Mouse (Mus musculus) MEL (cell line): ENCODE results near the gene Wdr61.

Source experiments
- MEF2A ChIP-seq: IDR thresholded peaks from 2 replicates; pipeline ENCODE4 v1.6.1; 2014; ENCODE audit warnings: low read depth, mild to moderate bottlenecking, inconsistent platforms, low read length, improper control_type of control experiment; ENCODE audit not compliant: poor library complexity, insufficient replicate concordance, severe bottlenecking; ENCODE audit errors: extremely low read depth
- POLR2A ChIP-seq, 2 experiments: IDR thresholded peaks; 2 replicates each; pipeline ENCODE4 v1.6.1; 2011 to 2012; ENCODE audit warnings: low read length in 2 of 2, mild to moderate bottlenecking in 2 of 2, control low read depth in 1 of 2, improper control_type of control experiment in 1 of 2, low read depth in 1 of 2, moderate library complexity in 1 of 2; ENCODE audit not compliant: control insufficient read depth in 1 of 2, insufficient read depth in 1 of 2, poor library complexity in 1 of 2
- POLR2AphosphoS5 ChIP-seq: IDR thresholded peaks from 2 replicates; pipeline ENCODE4 v1.6.1; 2012; ENCODE audit warnings: low read depth, borderline replicate concordance, mild to moderate bottlenecking, inconsistent platforms, low read length, moderate library complexity, mixed read lengths

DNA sequence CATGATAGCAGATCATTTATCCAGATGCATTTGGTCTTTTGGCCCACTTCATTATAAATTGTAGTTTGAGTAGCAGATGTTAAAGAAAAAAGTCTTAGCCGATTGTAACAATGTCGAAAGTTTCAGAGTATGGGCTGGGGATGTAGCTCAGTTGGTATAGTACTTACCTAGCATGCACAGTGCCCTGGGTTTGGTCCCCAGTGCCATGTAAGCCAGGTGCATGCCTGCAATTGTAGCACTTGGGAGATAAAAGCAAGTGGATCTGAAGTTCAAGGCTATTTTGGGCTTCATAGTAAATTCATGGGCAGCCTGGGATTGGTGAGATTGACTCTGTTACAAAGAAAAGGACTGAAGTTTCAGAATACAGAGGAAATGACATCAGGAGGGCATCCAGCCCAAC is 31.7 kb downstream of the Wdr61 start:
- TF ChIP-seq MEF2A (no peak), POLR2A (IDR thresholded peaks at IDR 0.05; ENCODE audit: control insufficient read depth in 1 of 2, insufficient read depth in 1 of 2, low read depth in 1 of 2, low read length in 2 of 2, poor library complexity in 1 of 2) (no peak), POLR2AphosphoS5 (no peak)
